ENCODE assay signal across 23 mouse cellular contexts in genomic region chr11:45918018-45918417, GRCm38 (mm10).
"Had no signal": no experiment of that assay in that cellular context is flagged by ENCODE, and none has a peak within 500 bp of the region (broad histone marks: within the 10 kb centered on the region; RNA-seq: fewer than 3 reads in every experiment).

No protein-coding gene starts in this region.

- H3K36me3 ChIP-seq: heart, embryonic 10.5 days; heart, embryonic 12.5 days; hindbrain, embryonic 13.5 days; hindbrain, embryonic 15.5 days; kidney, embryonic 15.5 days; limb, embryonic 13.5 days; limb, embryonic 15.5 days; liver, embryonic 12.5 days had no signal

- H3K4me3 ChIP-seq: heart, embryonic 10.5 days; heart, embryonic 12.5 days; hindbrain, embryonic 13.5 days; hindbrain, embryonic 15.5 days; kidney, embryonic 15.5 days; limb, embryonic 13.5 days; limb, embryonic 15.5 days; liver, embryonic 12.5 days had no signal

- DNase-seq: gastrocnemius, postnatal 14 days; gastrocnemius, postnatal 36 days; heart, adult 18-20 months; heart, postnatal 10 days; kidney, adult 11 months; kidney, adult 2 months; kidney, adult 9 months; kidney, postnatal 14 days; kidney, postnatal 36 days; layer of hippocampus, adult 9-11 months; layer of hippocampus, postnatal 36 days; left cerebral cortex, postnatal 4 days had no signal

- H3K27me3 ChIP-seq: heart, embryonic 12.5 days; hindbrain, embryonic 13.5 days; hindbrain, embryonic 15.5 days; kidney, embryonic 15.5 days; limb, embryonic 13.5 days; limb, embryonic 15.5 days had no signal

- H3K9me3 ChIP-seq: heart, embryonic 10.5 days; heart, embryonic 12.5 days; hindbrain, embryonic 13.5 days; hindbrain, embryonic 15.5 days; kidney, embryonic 15.5 days; limb, embryonic 13.5 days; limb, embryonic 15.5 days; liver, embryonic 12.5 days had no signal

- H3K9ac ChIP-seq: heart, embryonic 12.5 days; hindbrain, embryonic 13.5 days; hindbrain, embryonic 15.5 days; kidney, embryonic 15.5 days; limb, embryonic 13.5 days; limb, embryonic 15.5 days; liver, embryonic 12.5 days; liver, embryonic 14.5 days had no signal

- H3K27ac ChIP-seq: heart, embryonic 10.5 days; hindbrain, embryonic 13.5 days; hindbrain, embryonic 15.5 days; hindbrain, postnatal 0 days; kidney, embryonic 15.5 days; kidney, postnatal 0 days; limb, embryonic 13.5 days; limb, embryonic 15.5 days; liver, embryonic 12.5 days; liver, embryonic 14.5 days had no signal

- H3K4me2 ChIP-seq: heart, embryonic 12.5 days; hindbrain, embryonic 13.5 days; hindbrain, embryonic 15.5 days; kidney, embryonic 15.5 days; limb, embryonic 13.5 days; limb, embryonic 15.5 days; liver, embryonic 12.5 days had no signal
